Mouse (Mus musculus) skeletal muscle tissue, adult 2 months (tissue): ENCODE measurements around the gene Hk1.

Experiments
- DNase-seq: peaks from one replicate; pipeline ENCODE4 v3.0.0-alpha.2; 2012; ENCODE audit warnings: low read depth, low spot score

Gene Hk1

GRCm38 (mm10) chr10:62277499-62278293, 102.0 kb downstream of the Hk1 start:
- no peak for DNase-seq

- peak; percentile 60 for DNase-seq
Measured at GRCm38 (mm10) chr10:62275235-62275634, 104.5 kb downstream of the Hk1 start.

GRCm38 (mm10) chr10:62269278-62269677, 110.4 kb downstream of the Hk1 start:
- DNase-seq = no peak

DNA sequence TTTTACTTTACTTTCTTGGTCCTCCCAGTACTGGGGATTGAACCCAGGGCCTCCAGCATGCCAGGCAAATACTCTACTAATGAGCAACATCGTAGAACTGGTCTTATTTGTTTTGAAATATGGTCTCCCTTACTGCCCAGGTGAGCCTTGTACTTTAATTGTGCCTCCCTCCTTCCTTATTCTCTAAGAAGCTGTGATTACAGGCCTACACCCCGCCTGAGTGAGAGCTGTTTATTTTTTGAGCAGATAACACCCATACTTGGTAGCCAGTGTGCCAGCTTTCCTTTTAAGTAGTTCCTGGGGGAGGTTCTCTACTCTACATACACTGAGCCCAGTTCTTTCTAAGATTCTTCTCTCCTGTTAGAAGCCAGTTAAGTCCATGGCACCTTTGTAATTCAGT, 115.4 kb downstream of the Hk1 start:
- DNase-seq = no peak

- DNase-seq = peak; percentile 21
Measured at GRCm38 (mm10) chr10:62261115-62261886, 118.4 kb downstream of the Hk1 start.

DNA sequence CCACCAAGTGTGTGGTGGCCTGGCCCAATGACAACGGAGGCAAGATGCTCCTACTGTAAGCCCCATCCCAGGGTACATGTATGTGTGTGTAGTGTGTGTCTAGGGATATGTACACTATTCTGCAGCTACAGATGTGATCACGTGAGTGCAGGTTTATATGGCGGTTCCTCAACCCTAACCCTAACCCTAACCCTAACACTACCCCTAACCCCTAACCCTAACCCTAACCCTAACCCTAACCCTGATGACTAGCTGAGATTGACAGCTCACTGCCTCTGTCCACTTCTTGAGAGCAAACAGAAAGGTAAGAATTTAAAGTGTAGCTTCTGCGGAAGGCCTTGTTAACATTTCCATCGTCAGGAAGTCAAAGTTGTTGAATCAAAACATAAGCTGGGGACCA, 121.4 kb downstream of the Hk1 start:
- no peak for DNase-seq

DNA sequence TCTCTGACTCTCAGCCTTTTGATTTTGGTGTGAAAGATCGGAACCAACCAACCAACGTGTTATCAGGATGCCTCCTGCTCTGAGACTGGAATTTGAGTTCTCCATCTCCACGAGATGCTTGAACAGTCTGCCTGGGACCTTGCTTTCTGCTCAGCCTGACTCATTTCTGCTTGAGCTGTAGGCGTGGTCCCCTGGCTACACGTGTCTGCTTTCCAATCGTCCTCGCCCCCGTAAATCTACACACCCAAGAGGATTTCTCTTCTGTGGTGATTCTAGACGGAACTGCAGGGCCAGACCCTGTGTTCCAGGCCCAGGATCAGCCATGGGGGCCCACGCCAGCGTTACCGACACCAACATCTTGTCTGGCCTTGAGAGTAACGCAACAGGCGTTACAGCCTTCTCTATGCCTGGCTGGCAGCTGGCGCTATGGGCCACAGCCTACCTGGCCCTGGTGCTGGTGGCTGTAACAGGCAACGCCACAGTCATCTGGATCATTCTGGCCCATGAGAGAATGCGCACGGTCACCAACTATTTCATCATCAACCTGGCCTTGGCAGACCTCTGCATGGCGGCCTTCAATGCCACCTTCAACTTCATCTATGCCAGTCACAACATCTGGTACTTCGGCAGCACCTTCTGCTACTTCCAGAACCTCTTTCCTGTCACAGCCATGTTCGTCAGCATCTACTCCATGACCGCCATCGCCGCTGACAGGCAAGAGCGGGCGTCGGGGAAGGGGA, 127.0 kb downstream of the Hk1 start:
- no peak for DNase-seq

DNA sequence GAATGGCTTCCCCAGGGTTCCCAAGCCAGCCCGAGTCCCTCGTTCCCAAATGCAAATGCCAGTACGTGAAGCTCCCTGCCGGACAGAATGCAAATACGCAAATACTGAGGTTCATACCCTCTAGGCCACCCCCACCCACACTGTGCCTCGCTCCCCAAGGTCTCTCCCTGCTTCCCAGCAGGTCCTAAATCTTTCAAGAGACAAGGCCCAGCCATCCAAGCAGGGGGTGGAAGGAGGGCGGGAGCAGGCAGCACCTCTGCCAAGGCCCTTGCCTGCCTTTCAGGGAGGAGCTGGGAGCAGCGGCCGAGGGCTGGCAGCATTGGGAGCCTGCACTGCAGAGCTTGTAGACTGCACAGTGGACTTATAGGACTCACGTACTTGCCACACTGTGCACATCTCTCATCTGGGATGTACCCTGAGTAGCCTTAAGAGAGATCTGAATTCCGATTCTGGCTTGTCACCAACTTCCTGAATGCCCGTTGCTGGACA, 127.7 kb downstream of the Hk1 start, which contains the start of gene Tacr2:
TSS of gene Tacr2 (plus strand) at position 439 of the 489 bp plus-strand sequence.
- DNase-seq = no peak

- DNase-seq = no peak
Measured at GRCm38 (mm10) chr10:62247815-62248214, 131.9 kb downstream of the Hk1 start.

DNA sequence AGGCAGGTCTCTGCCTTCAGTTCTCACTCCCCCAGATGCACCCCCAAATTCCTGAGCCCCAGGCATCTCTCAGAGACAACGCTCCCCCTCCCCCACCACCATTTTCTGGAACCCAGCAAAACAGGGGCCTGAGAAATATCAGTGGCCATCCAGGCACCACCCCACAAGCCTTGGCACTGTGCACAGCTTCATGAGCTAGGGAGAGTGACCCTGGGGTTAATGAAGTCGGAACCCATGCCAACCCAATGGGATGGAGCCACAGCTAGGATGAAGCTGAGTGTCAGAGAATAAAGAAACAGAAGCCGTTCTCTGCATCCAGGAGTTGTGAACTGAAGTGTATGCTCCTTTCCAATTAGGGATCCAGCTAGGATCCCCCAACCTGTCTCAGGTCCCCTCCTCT, 132.6 kb downstream of the Hk1 start:
- DNase-seq = no peak

DNA sequence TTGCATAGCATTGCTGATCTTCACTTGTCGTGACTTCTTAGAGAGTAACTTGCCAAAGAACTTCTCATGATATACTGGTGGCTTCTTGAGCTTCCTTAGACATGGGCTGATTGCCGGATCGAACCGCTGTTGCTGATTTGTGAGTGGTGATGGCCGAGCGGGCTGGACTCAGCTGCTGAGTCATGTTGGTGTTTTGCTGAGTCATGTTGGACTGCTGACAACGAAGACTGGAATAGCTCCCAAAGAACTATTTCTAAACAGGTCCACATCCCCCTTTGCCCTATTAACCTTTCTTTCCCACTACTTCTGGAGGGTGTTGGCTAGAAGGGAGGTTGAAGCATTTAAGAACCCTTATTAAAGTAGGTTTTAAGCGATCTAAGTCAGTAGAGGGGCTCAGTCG, 135.6 kb downstream of the Hk1 start:
- no peak for DNase-seq

DNA sequence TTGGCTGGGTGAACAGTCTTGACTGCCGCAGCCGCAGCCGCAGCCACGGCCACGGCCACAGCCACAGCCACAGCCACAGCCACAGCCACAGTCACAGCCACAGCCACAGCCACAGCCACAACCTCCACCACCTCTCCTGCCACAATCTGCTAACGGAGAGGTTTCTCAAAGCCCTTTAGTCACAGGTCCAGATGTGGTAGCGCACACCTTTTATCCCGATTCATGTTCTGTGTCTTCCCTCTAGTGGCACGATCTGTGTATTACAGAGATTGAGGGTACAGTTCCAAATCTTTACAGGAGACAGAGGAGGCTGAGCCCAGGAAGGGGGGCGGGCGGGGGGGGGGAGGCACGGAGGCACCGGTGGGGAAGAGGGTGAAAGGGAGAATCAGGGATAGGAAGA, 136.8 kb downstream of the Hk1 start:
- peak; percentile 40 for DNase-seq

DNA sequence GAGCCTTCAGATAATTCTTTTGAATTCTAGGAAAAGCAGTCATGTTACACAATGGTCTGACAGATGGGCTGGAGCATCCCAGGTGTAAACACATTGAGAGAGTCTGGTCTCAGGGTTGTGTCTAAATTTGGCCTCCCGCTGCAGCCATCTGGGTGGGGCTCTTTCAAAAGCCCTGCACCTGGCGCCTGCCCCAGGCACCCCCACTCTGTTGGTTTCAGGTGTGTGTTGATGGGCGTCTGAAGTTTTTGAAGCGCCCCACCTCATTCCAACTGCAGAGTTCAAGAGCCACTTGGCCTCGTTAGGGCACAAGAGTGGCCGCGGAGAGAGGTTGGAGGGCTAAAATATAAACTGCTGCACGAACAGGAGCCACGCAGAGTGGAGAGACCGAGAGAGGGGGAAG, 137.3 kb downstream of the Hk1 start:
- DNase-seq = no peak

GRCm38 (mm10) chr10:62239270-62239669, 140.4 kb downstream of the Hk1 start:
- peak; percentile 91 for DNase-seq

- no peak for DNase-seq
Measured at GRCm38 (mm10) chr10:62238688-62239087, 141.0 kb downstream of the Hk1 start.

DNA sequence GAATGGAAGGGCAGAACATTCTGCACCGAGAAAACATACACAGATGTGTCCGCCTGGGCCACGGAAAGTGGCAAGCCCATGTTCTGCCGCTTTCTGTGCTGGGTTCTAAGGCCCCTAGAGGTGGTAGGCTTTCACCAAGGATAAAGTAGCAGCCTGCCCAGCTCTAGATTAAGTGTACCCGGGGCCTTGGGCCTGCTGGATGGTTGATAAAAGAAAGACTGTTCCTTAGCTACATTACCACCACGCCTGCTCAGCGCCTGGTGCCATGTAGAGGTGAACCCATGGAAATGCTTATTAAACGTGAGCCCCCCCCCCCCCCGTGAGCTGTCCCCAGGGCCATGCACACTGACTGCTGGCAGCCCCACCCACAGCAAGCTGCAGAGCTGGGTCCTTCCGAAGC, 142.5 kb downstream of the Hk1 start:
- DNase-seq = no peak

GRCm38 (mm10) chr10:62236165-62236564, 143.5 kb downstream of the Hk1 start:
- DNase-seq = no peak

GRCm38 (mm10) chr10:62231811-62232210, 147.9 kb downstream of the Hk1 start:
- DNase-seq = no peak

- DNase-seq = no peak
Measured at GRCm38 (mm10) chr10:62231395-62231732, 148.3 kb downstream of the Hk1 start.

DNA sequence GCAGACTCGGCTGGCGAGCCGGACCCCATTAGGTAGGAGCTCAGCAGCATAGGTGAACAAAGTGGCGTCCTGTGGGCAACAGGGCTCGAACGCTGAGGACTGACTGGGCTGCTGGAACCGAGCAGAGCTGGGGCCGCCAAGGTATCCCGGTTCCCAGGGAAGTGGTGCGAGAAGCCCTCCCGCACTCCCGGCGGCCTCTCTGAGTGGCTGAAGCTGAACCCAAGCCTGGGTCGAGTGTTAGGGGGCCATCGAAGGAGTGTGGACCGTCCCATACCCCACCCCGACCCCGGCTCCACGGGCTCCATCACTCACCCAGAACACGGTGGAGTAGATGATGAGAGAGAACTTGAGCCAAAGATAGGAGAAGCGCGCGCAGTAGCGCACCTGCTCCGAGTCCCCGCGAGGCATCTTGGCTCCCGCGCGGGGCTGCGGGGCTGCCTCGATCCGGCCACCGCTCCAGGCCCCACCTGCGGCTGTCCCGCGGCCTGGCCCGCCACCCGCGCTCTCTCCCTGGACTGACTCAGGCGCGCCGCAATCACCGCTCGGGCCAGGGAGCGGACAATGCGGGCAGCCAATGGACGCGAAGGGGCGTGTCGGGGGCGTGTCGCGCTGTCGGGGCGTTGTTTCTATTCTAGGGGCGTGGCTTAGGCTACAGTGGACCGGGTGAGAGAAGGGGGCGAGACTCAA, 148.9 kb downstream of the Hk1 start, which contains the start of gene Tspan15:
TSS of gene Tspan15 (minus strand) at position 544 of the 687 bp plus-strand sequence.
- DNase-seq = peak; percentile 80

DNA sequence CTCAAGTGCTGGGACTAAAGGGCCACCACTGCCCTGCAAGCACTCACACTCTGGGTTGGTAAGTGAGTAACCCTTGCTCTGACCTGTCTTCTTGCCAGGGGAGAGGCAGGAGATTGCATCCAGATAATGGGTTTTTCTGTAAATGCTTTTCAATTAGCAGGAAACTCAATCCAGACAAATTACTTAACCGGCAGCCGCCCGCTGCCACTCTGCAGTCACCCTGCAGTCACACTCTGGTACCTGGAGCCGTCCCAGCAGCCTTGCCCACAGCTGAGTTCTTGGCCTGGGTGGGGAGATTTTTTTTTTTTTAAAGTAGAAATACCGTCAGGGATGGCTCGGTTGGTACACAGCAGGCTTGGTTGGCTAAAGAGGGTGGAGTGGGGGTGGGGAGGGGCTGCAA, 151.6 kb downstream of the Hk1 start:
- no peak for DNase-seq
